ENCODE assay signal across 31 mouse cellular contexts in the genomic region with DNA sequence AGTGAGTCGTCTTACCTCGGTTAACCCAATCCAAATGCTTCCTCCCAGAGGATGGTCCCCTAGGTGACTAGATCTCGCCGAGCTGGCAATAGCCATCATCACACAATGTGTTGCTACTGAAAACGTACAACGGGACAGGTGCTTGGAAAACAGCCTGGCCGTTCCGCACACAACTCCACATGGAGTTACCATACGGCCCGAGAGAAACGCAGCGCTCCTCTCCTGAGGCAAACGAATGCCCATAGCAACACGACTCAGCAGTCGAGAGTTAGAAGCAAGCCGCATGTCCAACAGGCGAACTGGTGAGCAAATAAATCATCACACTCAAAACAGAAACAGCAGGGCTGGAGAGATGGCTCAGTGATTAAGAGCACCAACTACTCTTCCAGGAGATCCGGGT. TPM values are rescaled to one million over a fixed set of nuclear protein-coding genes. Genes with fewer than 3 reads are reported as not detected.
DNase-seq lines count a peak whose midpoint lies in the region; ATAC-seq and TF ChIP-seq lines count a peak whose summit lies in the region.
"Had no signal": no experiment of that assay in that cellular context is flagged by ENCODE, and none has a peak within 500 bp of the region (broad histone marks: within the 10 kb centered on the region; RNA-seq: fewer than 3 reads in every experiment).

No protein-coding gene starts in this region.

- peak; percentile 60 to 79 for DNase-seq in right cerebral cortex, postnatal 10 days (ENCODE audit: low spot score in 2 of 2)
- DNase-seq in right cerebral cortex, adult 18-20 months = no peak
- peak; percentile 69 to 76 for DNase-seq in layer of hippocampus, adult 18-20 months (ENCODE audit: low spot score in 2 of 2)
- peak; percentile 70 to 71 for DNase-seq in layer of hippocampus, postnatal 10 days (ENCODE audit: low spot score in 2 of 2)
- no peak for DNase-seq in liver, postnatal 0 days
- no peak for DNase-seq in urinary bladder, postnatal 4 days (ENCODE audit: low spot score in 2 of 2)
- DNase-seq: adrenal gland, postnatal 10 days; cerebellum, adult 11-12 months; cerebellum, adult 9-11 months; gastrocnemius, postnatal 10 days; heart, postnatal 14 days; kidney, adult 8-10 months; kidney, postnatal 4 days; liver, embryonic 13.5 days; lung, adult 2 months; lung, postnatal 10 days; midbrain, embryonic 14.5 days; retina, postnatal 1 day; thymus, adult 18-20 months; thymus, postnatal 25 days had no signal

- ATAC-seq in liver, postnatal 0 days = no peak
- ATAC-seq in hindbrain, embryonic 16.5 days = no peak
- ATAC-seq: forebrain, embryonic 16.5 days; intestine, embryonic 16.5 days; Patski had no signal

- WGBS in liver, postnatal 0 days (ENCODE audit: insufficient replicate concordance) = 80% methylated on average over 18 of the region's 18 CpGs
- WGBS in hindbrain, embryonic 16.5 days = 89% methylated on average over 18 of the region's 18 CpGs

- H3K27me3 ChIP-seq in liver, postnatal 0 days (ENCODE audit: insufficient read depth, low read length) = no peaks in the 10 kb centered on the region
- no peaks in the 10 kb centered on the region for H3K27me3 ChIP-seq in hindbrain, embryonic 16.5 days (replicated peaks; ENCODE audit: control insufficient read depth, insufficient read depth, low read length)
- H3K27me3 ChIP-seq: embryonic facial prominence, embryonic 13.5 days; limb, embryonic 15.5 days; liver, embryonic 13.5 days; neural tube, embryonic 15.5 days; Patski had no signal

- no peak overlapping the region for H3K4me3 ChIP-seq in liver, postnatal 0 days (ENCODE audit: low read depth, low read length)
- no peak overlapping the region for H3K4me3 ChIP-seq in hindbrain, embryonic 16.5 days (ENCODE audit: low read length)
- H3K4me3 ChIP-seq: embryonic facial prominence, embryonic 13.5 days; forebrain, embryonic 10.5 days; limb, embryonic 10.5 days; limb, embryonic 15.5 days; liver, embryonic 13.5 days; neural tube, embryonic 15.5 days had no signal

- H3K36me3 ChIP-seq in liver, postnatal 0 days (replicated peaks; ENCODE audit: insufficient read depth, low read length) = no peaks in the 10 kb centered on the region
- H3K36me3 ChIP-seq in hindbrain, embryonic 16.5 days (ENCODE audit: control insufficient read depth, insufficient read depth, low read length) = no peaks in the 10 kb centered on the region
- H3K36me3 ChIP-seq: embryonic facial prominence, embryonic 13.5 days; forebrain, embryonic 10.5 days; limb, embryonic 10.5 days; limb, embryonic 15.5 days; liver, embryonic 13.5 days; neural tube, embryonic 15.5 days had no signal

- no peaks in the 10 kb centered on the region for H3K4me1 ChIP-seq in liver, postnatal 0 days (ENCODE audit: insufficient read depth)
- no peaks in the 10 kb centered on the region for H3K4me1 ChIP-seq in hindbrain, embryonic 16.5 days (ENCODE audit: control insufficient read depth, insufficient read depth, low read depth, low read length)
- H3K4me1 ChIP-seq: embryonic facial prominence, embryonic 13.5 days; liver, embryonic 13.5 days; neural tube, embryonic 15.5 days had no signal

- H3K9ac ChIP-seq in liver, postnatal 0 days (replicated peaks) = no peak overlapping the region
- no peak overlapping the region for H3K9ac ChIP-seq in hindbrain, embryonic 16.5 days (ENCODE audit: low read depth, low read length)
- H3K9ac ChIP-seq: embryonic facial prominence, embryonic 13.5 days; limb, embryonic 15.5 days; liver, embryonic 13.5 days; neural tube, embryonic 15.5 days had no signal

- no peak for TF ChIP-seq EP300 in liver, postnatal 0 days (IDR thresholded peaks at IDR 0.05; ENCODE audit: low read depth)

- H3K9me3 ChIP-seq in liver, postnatal 0 days (ENCODE audit: low read length) = no peaks in the 10 kb centered on the region
- no peaks in the 10 kb centered on the region for H3K9me3 ChIP-seq in hindbrain, embryonic 16.5 days (ENCODE audit: control insufficient read depth, low read length)
- H3K9me3 ChIP-seq: limb, embryonic 10.5 days; limb, embryonic 15.5 days; liver, embryonic 13.5 days; neural tube, embryonic 15.5 days had no signal

- H3K27ac ChIP-seq in liver, postnatal 0 days (ENCODE audit: low read depth) = no peak overlapping the region
- H3K27ac ChIP-seq in hindbrain, embryonic 16.5 days (ENCODE audit: low read depth, low read length) = no peak overlapping the region
- H3K27ac ChIP-seq: embryonic facial prominence, embryonic 13.5 days; forebrain, embryonic 10.5 days; kidney, postnatal 0 days; limb, embryonic 10.5 days; limb, embryonic 15.5 days; liver, embryonic 13.5 days; neural tube, embryonic 15.5 days; stomach, postnatal 0 days had no signal

- no peak overlapping the region for H3K4me2 ChIP-seq in liver, postnatal 0 days (ENCODE audit: low read depth, low read length)
- no peak overlapping the region for H3K4me2 ChIP-seq in hindbrain, embryonic 16.5 days (ENCODE audit: low read length)
- H3K4me2 ChIP-seq: embryonic facial prominence, embryonic 13.5 days; limb, embryonic 15.5 days; liver, embryonic 13.5 days; neural tube, embryonic 15.5 days had no signal

- no peak for TF ChIP-seq CTCF in liver, postnatal 0 days (IDR thresholded peaks at IDR 0.05; ENCODE audit: low read depth)

RNA-seq across cellular contexts. Expression of a gene that starts 38.6 kb away (rescaled TPM):
- total RNA-seq in layer of hippocampus, adult 18-20 months (2021) = 10 to 100 TPM; 29.2 to 31.6 TPM
- total RNA-seq in layer of hippocampus, postnatal 10 days (2021) = 10 to 100 TPM; 37.2 to 38.4 TPM
- polyA plus RNA-seq in liver, postnatal 0 days (2015; fragmentation: Nextera tagmentation; extraction: Ambion mirVana) = 69.8 and 74.1 TPM in 2 replicates
- 112 and 114 TPM in 2 replicates for polyA plus RNA-seq in hindbrain, embryonic 16.5 days (2015; fragmentation: Nextera tagmentation; extraction: Ambion mirVana)

RNA-seq across cellular contexts. Expression of a gene that starts 44.2 kb away (rescaled TPM):
- total RNA-seq in layer of hippocampus, adult 18-20 months (2021) = 10 to 100 TPM; 55.5 to 74.0 TPM
- 100 to 1,000 TPM in 1 of 2 experiments, 10 to 100 TPM in 1; 80.7 to 103 TPM for total RNA-seq in layer of hippocampus, postnatal 10 days (2021)
- polyA plus RNA-seq in liver, postnatal 0 days (2015; fragmentation: Nextera tagmentation; extraction: Ambion mirVana) = 174 and 204 TPM in 2 replicates
- polyA plus RNA-seq in hindbrain, embryonic 16.5 days (2015; fragmentation: Nextera tagmentation; extraction: Ambion mirVana) = 234 and 259 TPM in 2 replicates

Comparison
In these comparisons a context has a peak if more than half of its experiments do, and no peak if none do; other contexts are left out.
1. DNase-seq: peak in right cerebral cortex, postnatal 10 days (2 of 2), layer of hippocampus, adult 18-20 months (2 of 2) and layer of hippocampus, postnatal 10 days (2 of 2); none in right cerebral cortex, adult 18-20 months (single experiment), liver, postnatal 0 days (single experiment) and urinary bladder, postnatal 4 days (0 of 2).